ENCODE assay signal across 11 mouse cellular contexts in genomic region chr11:108364945-108365589, GRCm38 (mm10). TPM values are rescaled to one million over a fixed set of nuclear protein-coding genes. Genes with fewer than 3 reads are reported as not detected.
A peak's percentile ranks its signal among the peaks of the same experiment; 100 is the strongest.
DNase-seq lines count a peak whose midpoint lies in the region; ATAC-seq and TF ChIP-seq lines count a peak whose summit lies in the region.
"Had no signal": no experiment of that assay in that cellular context is flagged by ENCODE, and none has a peak within 500 bp of the region (broad histone marks: within the 10 kb centered on the region; RNA-seq: fewer than 3 reads in every experiment).

No protein-coding gene starts in this region.

- no peak overlapping the region for H3K4me3 ChIP-seq in kidney, postnatal 0 days (replicated peaks; ENCODE audit: low read depth, low read length)
- H3K4me3 ChIP-seq: forebrain, embryonic 13.5 days had no signal

- 0 out of 2 replicates have a peak overlapping the region, but pooled peaks have one; percentile 25 for H3K27ac ChIP-seq in kidney, postnatal 0 days
- H3K27ac ChIP-seq: forebrain, embryonic 13.5 days had no signal

- H3K4me2 ChIP-seq in kidney, postnatal 0 days (ENCODE audit: low read length) = no peak overlapping the region
- H3K4me2 ChIP-seq: forebrain, embryonic 13.5 days had no signal

- ATAC-seq in kidney, postnatal 0 days (replicated peaks; ENCODE audit: low FRiP score, low read depth) = peak; percentile 33; the same call in 1 of the 2 replicates
- no peak for ATAC-seq in CD4-positive, CD25-positive, alpha-beta regulatory T cell, adult 4 months
- no peak for ATAC-seq in granulocyte monocyte progenitor cell, adult 5-6 weeks (replicated peaks; ENCODE audit: poor library complexity, severe bottlenecking)
- ATAC-seq: forebrain, embryonic 13.5 days had no signal

- no peaks in the 10 kb centered on the region for H3K9me3 ChIP-seq in kidney, postnatal 0 days (replicated peaks; ENCODE audit: low read length)
- H3K9me3 ChIP-seq: forebrain, embryonic 13.5 days had no signal

- no peaks in the 10 kb centered on the region for H3K27me3 ChIP-seq in kidney, postnatal 0 days (ENCODE audit: insufficient read depth, low read length)
- H3K27me3 ChIP-seq: forebrain, embryonic 13.5 days had no signal

- no peak overlapping the region for H3K9ac ChIP-seq in kidney, postnatal 0 days (ENCODE audit: low read depth, low read length)
- H3K9ac ChIP-seq: forebrain, embryonic 13.5 days had no signal

- TF ChIP-seq CTCF in kidney, postnatal 0 days (IDR thresholded peaks at IDR 0.05; ENCODE audit: low read depth) = no peak

- H3K36me3 ChIP-seq in kidney, postnatal 0 days (ENCODE audit: insufficient read depth, low read length) = no peaks in the 10 kb centered on the region

- no peaks in the 10 kb centered on the region for H3K4me1 ChIP-seq in kidney, postnatal 0 days (replicated peaks; ENCODE audit: insufficient read depth, low read length)
- H3K4me1 ChIP-seq: forebrain, embryonic 13.5 days had no signal

- peak; percentile 35 for DNase-seq in kidney, postnatal 0 days (ENCODE audit: low spot score)
- DNase-seq in kidney, postnatal 10 days = no peak
- peak; percentile 47 for DNase-seq in ES-CJ7 (ENCODE audit: low read depth, low spot score)
- DNase-seq in adipocyte (ENCODE audit: low spot score) = peak; percentile 63
- DNase-seq in kidney, postnatal 25 days = peak; percentile 16 to 55
- DNase-seq in retina, postnatal 1 day = no peak
- DNase-seq: cerebellum, postnatal 36 days had no signal

- WGBS in kidney, postnatal 0 days = 39% methylated on average over 5 of the region's 7 CpGs

RNA-seq across cellular contexts. Expression of gene Prkca, which starts 21.3 kb away (rescaled TPM):
- 6.8 and 9.3 TPM in 2 replicates for polyA plus RNA-seq in kidney, postnatal 0 days (2015; fragmentation: Nextera tagmentation; extraction: Ambion mirVana)
- 10 to 100 TPM; 13.0 to 15.3 TPM for polyA plus RNA-seq in CD4-positive, CD25-positive, alpha-beta regulatory T cell, adult 4 months (2017; shearing (Covaris generic))
- total RNA-seq in granulocyte monocyte progenitor cell, adult 5-6 weeks (2014; fragmentation: Nextera tagmentation) = 6.1 and 9.9 TPM in 2 replicates
- 2.2 and 4.0 TPM in 2 replicates for total RNA-seq in granulocyte monocyte progenitor cell, adult 5-6 weeks (2017)

RNA-seq across cellular contexts. Expression of gene Apoh, which starts 21.9 kb away (rescaled TPM):
- 0.46 and 1.1 TPM in 2 replicates for polyA plus RNA-seq in kidney, postnatal 0 days (2015; fragmentation: Nextera tagmentation; extraction: Ambion mirVana)
- not detected for polyA plus RNA-seq in CD4-positive, CD25-positive, alpha-beta regulatory T cell, adult 4 months (2017; shearing (Covaris generic))
- total RNA-seq in granulocyte monocyte progenitor cell, adult 5-6 weeks (2014; fragmentation: Nextera tagmentation) = not detected in 2 replicates
- not detected in 2 replicates for total RNA-seq in granulocyte monocyte progenitor cell, adult 5-6 weeks (2017)
- total RNA-seq: hematopoietic stem cell, adult 5-6 weeks had no signal

RNA-seq across cellular contexts. Expression of gene Cep112, which starts 59.9 kb away (rescaled TPM):
- polyA plus RNA-seq in kidney, postnatal 0 days (2015; fragmentation: Nextera tagmentation; extraction: Ambion mirVana) = 8.8 and 10.7 TPM in 2 replicates
- polyA plus RNA-seq in CD4-positive, CD25-positive, alpha-beta regulatory T cell, adult 4 months (2017; shearing (Covaris generic)) = 1 to 10 TPM; 4.5 to 5.8 TPM
- total RNA-seq in granulocyte monocyte progenitor cell, adult 5-6 weeks (2014; fragmentation: Nextera tagmentation) = 5.0 TPM in 1 of 2 replicates, not detected in the other
- total RNA-seq in granulocyte monocyte progenitor cell, adult 5-6 weeks (2017) = not detected in 2 replicates

Comparison
In these comparisons a context has a peak if more than half of its experiments do, and no peak if none do; other contexts are left out.
1. DNase-seq: peak in kidney, postnatal 0 days (single experiment), ES-CJ7 (single experiment), adipocyte (single experiment) and kidney, postnatal 25 days (2 of 2); none in kidney, postnatal 10 days (single experiment) and retina, postnatal 1 day (single experiment).